Mouse (Mus musculus): ENCODE data around the gene Relch. TPM values are rescaled to one million over a fixed set of nuclear protein-coding genes. Genes with fewer than 3 reads are reported as not detected.
"Not testable (repeated sequence)": the region's sequence is repeated elsewhere in the genome, so short reads cannot be mapped to it uniquely, and the experiment has no call there.

The Relch gene
- polyA plus RNA-seq, 1 experiment from 2014 or later = 21.4 TPM

DNA sequence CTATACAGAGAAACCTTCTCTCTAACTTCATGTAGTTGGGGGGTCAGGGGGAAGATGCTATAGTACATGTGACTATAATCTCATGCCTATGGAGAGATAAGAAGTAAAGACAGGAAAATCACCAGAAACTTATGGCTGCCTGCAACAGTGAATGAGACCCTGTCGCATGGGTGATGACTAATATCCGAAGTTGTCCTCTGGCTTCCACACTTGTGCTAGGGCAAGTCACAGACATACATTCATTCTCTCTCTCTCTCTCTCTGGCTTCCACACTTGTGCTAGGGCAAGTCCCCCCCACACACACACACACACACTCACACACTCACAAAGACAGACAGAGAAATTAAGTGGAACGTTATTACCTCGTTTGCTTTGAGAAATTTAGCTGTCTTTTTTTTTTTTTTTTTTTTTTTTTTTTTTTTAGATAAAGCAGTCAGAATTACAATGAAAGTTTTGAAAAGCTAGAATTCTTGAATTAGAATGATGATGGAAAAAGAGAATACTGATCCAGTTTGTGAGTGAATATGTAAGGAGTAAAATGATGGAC, 37.4 kb downstream of the Relch start:
- no peak overlapping the region for H3K4me3 ChIP-seq
- no peaks in the 10 kb centered on the region for H3K4me1 ChIP-seq
- DNase-seq (ENCODE audit: low spot score) = no peak
- H3K36me3 ChIP-seq = peaks cover 6% of the 10 kb centered on the region; the same call in 1 of the 2 replicates
- H3K27ac ChIP-seq = no peak overlapping the region
- 89% methylated on average over 4 of the region's 4 CpGs for WGBS
- H3K9me3 ChIP-seq = no peaks in the 10 kb centered on the region
- no peaks in the 10 kb centered on the region for H3K27me3 ChIP-seq (ENCODE audit: insufficient read depth, poor library complexity, severe bottlenecking)

DNA sequence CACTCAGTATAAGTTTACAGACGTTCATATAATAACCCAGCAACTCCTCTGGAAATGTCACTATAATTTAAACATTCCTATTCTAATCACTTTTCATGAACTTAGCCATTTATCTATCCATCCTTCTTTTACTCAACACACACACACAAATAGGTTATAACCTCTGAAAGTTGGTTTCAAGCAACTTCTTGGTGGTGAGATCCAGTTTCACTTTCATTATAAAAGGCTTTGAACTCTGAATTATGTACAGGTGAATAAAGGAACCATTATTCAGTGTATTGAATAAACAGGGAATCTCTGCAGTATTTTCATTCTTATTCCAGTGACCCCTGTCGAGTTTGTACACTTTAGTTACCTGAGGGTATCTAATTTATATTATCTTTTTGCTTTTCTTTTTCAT, 45.8 kb downstream of the Relch start:
- Histone ChIP-seq H3K27ac (no peak overlapping the region), H3K9me3 (no peaks in the 10 kb centered on the region), H3K27me3 (ENCODE audit: insufficient read depth, poor library complexity, severe bottlenecking) (no peaks in the 10 kb centered on the region), H3K4me1 (no peaks in the 10 kb centered on the region), H3K36me3 (peaks cover 29% of the 10 kb centered on the region; the same call in 1 of the 2 replicates), H3K4me3 (no peak overlapping the region)
- no peak for DNase-seq (ENCODE audit: low spot score)
- 86% methylated on average over 2 of the region's 2 CpGs for WGBS

DNA sequence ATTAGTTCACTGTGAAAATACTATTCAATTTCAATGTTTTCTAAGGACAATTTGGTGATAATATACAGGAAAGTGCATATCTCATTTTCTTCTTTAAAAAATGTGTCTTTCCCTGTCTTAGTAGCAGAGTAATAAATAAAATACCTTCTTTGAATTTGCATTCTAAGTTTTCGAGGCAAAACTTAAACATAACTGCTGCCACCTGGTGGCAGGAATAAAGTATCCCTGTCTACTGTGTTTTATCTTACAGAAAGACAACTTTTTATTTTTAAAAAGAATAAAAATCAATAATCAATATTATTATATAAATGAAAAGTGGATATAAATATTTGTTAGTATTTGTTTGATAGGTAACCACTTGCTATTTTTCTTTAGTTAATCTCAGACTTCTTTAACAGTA, 47.6 kb downstream of the Relch start:
- H3K4me1 ChIP-seq = no peaks in the 10 kb centered on the region
- H3K9me3 ChIP-seq = no peaks in the 10 kb centered on the region
- peaks cover 34% of the 10 kb centered on the region; the same call in 1 of the 2 replicates for H3K36me3 ChIP-seq
- H3K27ac ChIP-seq = no peak overlapping the region
- no peaks in the 10 kb centered on the region for H3K27me3 ChIP-seq (ENCODE audit: insufficient read depth, poor library complexity, severe bottlenecking)
- no peak overlapping the region for H3K4me3 ChIP-seq
- DNase-seq (ENCODE audit: low spot score) = no peak
- 60% methylated on average over 1 of the region's 1 CpGs for WGBS

DNA sequence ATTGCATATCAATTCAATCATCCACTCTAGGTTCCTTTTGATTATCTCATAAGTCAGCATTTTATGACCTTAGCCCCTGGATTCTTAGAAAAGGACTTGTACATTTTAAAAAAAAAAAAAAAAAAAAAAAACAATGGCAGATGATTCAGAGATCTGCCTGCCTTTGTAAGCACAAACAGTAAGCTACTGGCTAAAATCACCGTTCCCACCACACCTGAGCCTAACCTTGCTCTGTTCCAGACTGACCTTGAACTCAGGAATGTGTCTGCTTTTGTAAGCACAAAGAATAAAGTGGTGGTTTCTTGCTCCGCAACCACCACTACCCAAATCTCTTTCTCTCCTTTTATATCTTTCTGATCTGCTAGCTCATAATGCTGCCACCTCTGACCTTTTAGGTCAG, 49.2 kb downstream of the Relch start:
- Histone ChIP-seq H3K27me3 (ENCODE audit: insufficient read depth, poor library complexity, severe bottlenecking) (no peaks in the 10 kb centered on the region), H3K27ac (no peak overlapping the region), H3K9me3 (no peaks in the 10 kb centered on the region), H3K4me1 (no peaks in the 10 kb centered on the region), H3K36me3 (peaks cover 23% of the 10 kb centered on the region; the same call in 1 of the 2 replicates), H3K4me3 (no peak overlapping the region)
- 90% methylated on average over 2 of the region's 2 CpGs for WGBS
- DNase-seq (ENCODE audit: low spot score) = no peak

DNA sequence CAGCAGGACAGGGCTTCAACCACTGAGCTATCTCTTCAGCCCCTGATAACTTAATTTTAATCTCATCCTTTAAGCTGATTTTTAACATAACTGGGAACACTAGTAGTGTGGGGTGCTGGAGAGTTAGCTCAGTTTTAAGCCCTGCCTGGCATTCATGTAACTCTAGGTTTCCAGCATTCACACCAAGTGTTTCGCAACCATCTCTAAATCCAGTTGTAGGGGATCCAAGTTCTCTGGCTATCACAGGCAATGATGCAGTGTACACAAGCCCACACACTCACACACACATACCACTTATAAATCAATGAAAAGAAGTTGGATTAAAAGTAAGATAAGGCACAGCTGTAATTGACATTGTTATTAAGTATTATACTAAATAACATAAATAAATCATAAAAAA, 54.7 kb downstream of the Relch start:
- H3K36me3 ChIP-seq = peaks cover 37% of the 10 kb centered on the region; the same call in 1 of the 2 replicates
- WGBS = 95% methylated on average over 1 of the region's 1 CpGs
- no peak overlapping the region for H3K27ac ChIP-seq
- no peaks in the 10 kb centered on the region for H3K27me3 ChIP-seq (ENCODE audit: insufficient read depth, poor library complexity, severe bottlenecking)
- no peaks in the 10 kb centered on the region for H3K4me1 ChIP-seq
- no peak overlapping the region for H3K4me3 ChIP-seq
- no peaks in the 10 kb centered on the region for H3K9me3 ChIP-seq
- no peak for DNase-seq (ENCODE audit: low spot score)

DNA sequence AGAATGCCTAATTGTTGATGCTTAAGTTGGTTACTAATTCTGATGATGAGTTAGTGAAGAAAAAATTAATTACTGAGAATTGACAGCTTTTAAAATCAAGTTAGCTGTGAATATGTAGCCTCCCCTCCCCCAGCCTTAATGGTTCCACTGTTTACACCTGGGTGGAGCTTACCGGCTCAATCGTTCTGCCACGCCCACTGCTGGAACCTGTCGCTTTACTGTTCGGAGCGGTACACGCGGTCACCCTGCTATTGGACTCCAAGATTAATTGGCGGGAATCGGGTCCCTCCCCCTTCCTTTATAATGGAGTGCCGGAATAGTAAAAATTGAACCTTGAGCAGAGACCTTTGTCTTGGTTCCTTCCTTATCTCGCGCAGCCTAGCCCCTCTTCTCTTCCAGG, 65.6 kb downstream of the Relch start:
- H3K4me3 ChIP-seq; H3K27me3 ChIP-seq (ENCODE audit: insufficient read depth, poor library complexity, severe bottlenecking); DNase-seq (ENCODE audit: low spot score); H3K4me1 ChIP-seq; H3K27ac ChIP-seq; H3K9me3 ChIP-seq: not testable (repeated sequence)
- peaks cover 30% of the 10 kb centered on the region for H3K36me3 ChIP-seq
- WGBS = 95% methylated on average over 13 of the region's 13 CpGs

DNA sequence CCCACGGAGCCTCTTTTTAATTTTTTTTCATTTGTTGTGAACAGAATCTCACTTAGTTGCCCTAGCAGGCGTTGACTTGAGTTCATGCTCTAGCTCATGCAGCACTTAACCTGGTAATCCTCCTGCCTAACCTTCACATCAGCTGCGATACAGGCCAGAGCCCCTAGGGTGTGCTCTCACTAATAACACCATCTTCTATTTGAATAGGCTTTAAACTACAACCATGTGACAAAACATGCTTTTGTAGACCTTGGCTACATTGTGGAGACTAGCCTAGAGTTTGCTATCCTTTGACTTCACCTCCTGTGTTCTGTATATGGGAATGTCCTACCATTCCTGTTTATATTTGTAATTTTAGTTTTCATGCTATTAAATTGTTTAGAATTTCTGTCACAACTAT, 71.7 kb downstream of the Relch start:
- whole genome bisulfite sequencing = 72% methylated on average over 3 of the region's 3 CpGs
- no peak overlapping the region for H3K27ac ChIP-seq

DNA sequence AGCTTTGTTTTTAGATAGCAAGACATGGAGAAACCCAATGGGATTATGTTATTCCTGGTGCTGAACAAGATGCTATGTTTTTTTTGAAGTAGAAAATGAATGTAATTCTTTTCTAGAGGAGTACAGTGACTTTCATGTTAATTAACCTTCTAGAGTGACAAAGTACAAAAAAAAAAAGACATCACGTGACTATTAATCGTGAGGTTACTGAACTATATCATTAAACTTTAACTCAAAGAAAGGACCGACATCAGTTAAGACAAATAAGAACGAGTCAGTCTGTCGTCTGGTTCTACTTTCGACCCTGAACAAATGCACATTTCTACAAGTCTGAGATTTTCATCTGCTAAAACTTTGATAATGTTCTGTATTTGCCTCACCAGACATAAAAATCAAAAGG, 74.7 kb downstream of the Relch start:
- 93% methylated on average over 6 of the region's 6 CpGs for WGBS

More for the DNA sequence above, 71.7 kb downstream of the Relch start:
- Histone ChIP-seq H3K27me3 (ENCODE audit: insufficient read depth, poor library complexity, severe bottlenecking) (no peaks in the 10 kb centered on the region), H3K36me3 (peaks cover 15% of the 10 kb centered on the region), H3K9me3 (no peaks in the 10 kb centered on the region), H3K4me1 (no peaks in the 10 kb centered on the region), H3K4me3 (no peak overlapping the region)
- no peak for DNase-seq (ENCODE audit: low spot score)

DNA sequence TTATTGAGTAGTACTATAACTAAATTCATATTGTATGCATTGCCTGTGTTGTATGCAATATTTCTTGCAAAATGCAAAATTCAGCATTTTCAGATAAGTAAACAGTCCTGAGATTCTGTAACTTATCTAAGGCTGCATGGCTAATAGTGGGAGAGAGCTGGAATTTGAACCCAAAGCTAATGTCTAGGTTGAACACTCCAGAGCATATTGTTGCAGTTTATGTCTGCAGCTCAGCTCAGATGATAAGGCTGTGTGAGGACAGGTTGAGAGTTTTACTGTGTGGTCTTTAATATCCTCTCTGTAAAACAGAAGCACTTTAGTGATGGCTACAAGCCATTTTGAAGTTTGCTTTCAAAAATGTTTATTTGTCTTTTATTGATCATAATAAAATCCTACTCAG, 75.8 kb downstream of the Relch start:
- Histone ChIP-seq H3K27ac (no peak overlapping the region), H3K27me3 (ENCODE audit: insufficient read depth, poor library complexity, severe bottlenecking) (no peaks in the 10 kb centered on the region), H3K4me3 (no peak overlapping the region), H3K36me3 (peaks cover 40% of the 10 kb centered on the region), H3K9me3 (no peaks in the 10 kb centered on the region), H3K4me1 (no peaks in the 10 kb centered on the region)
- no peak for DNase-seq (ENCODE audit: low spot score)

More for the DNA sequence above, 74.7 kb downstream of the Relch start:
- Histone ChIP-seq H3K36me3 (peaks cover 32% of the 10 kb centered on the region), H3K27me3 (ENCODE audit: insufficient read depth, poor library complexity, severe bottlenecking) (no peaks in the 10 kb centered on the region), H3K9me3 (no peaks in the 10 kb centered on the region), H3K4me3 (no peak overlapping the region), H3K4me1 (no peaks in the 10 kb centered on the region), H3K27ac (no peak overlapping the region)
- DNase-seq (ENCODE audit: low spot score) = no peak

DNA sequence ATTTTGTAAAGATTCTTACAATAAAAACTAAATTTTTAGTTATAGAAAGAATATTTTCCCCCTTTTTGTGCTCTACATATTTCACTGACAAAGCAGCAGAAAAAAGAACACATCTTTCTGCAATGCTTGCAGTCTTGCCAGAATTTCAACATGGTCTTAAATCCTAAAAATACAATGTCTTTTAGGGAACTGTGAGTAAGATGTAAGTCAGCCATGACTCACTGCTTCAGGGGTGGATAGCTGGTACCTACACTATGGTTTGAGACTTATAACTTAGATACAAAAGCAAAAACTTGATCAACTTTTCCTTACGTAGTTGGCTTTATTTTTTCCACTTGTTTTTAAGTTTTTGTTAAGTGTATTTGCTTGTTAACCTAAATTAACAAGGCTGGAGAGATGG, 78.8 kb downstream of the Relch start:
- Histone ChIP-seq H3K9me3 (no peaks in the 10 kb centered on the region), H3K27ac (no peak overlapping the region), H3K27me3 (ENCODE audit: insufficient read depth, poor library complexity, severe bottlenecking) (no peaks in the 10 kb centered on the region), H3K4me1 (no peaks in the 10 kb centered on the region), H3K36me3 (peaks cover 58% of the 10 kb centered on the region), H3K4me3 (no peak overlapping the region)
- WGBS = 88% methylated on average over 1 of the region's 1 CpGs
- DNase-seq (ENCODE audit: low spot score) = no peak

DNA sequence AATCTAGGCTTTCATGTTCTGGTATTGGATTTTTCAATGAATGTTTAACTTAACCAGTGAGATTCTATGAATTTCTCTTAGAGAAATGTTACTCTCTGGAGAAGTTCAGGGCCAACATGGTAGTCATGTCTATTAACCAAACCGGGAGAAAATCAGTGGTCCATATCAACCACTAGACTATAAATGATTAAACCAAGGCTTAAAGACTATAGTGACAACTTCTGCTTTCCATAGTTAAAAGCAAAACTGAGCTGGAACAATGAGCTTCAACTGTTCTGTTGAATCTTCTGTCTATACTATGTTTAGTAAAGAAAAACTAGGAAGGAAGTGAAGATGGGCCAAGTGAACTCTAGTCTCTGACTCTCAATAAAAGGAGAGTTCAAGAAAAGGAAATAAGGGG, 82.8 kb downstream of the Relch start:
- no peak for DNase-seq (ENCODE audit: low spot score)
- Histone ChIP-seq H3K4me1 (no peaks in the 10 kb centered on the region), H3K9me3 (no peaks in the 10 kb centered on the region), H3K4me3 (no peak overlapping the region), H3K27ac (no peak overlapping the region), H3K36me3 (peaks cover 45% of the 10 kb centered on the region), H3K27me3 (ENCODE audit: insufficient read depth, poor library complexity, severe bottlenecking) (no peaks in the 10 kb centered on the region)
- WGBS = 93% methylated on average over 1 of the region's 1 CpGs

DNA sequence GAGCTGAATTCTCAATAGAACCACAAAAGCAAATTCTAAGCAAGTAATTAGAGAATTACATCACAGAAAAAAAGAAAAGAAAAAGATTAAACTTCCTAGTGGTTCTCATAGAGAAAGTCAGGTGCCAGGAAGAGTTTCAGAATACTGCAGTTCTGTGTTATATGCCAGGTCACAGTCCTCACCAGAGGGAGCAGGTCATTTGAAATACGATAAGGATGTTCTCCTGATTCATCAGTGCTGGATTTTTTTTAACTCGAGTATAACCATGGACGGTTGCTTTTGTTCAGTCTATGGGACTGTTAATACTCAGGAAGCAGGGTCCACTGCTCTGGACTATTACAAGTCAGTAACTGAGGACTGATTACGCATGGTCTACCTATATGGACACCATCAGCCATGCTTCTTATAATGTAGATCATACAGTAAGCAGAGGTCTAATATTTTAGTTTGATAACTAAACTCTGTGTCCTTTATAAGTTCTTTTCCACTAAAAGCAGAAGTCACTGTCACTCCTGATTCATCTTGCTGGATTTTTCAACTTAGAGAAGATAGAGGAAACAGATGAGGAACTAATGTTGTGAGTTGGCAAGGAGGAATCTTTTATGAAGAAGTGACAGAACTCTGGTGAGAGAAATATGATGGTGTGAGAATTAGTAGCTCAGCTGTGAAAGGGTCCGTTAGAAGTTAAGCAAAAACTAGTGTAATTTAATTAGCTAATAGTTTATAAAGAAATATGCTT, 83.4 kb downstream of the Relch start:
- no peak overlapping the region for H3K27ac ChIP-seq
- no peaks in the 10 kb centered on the region for H3K9me3 ChIP-seq
- H3K4me1 ChIP-seq = no peaks in the 10 kb centered on the region
- H3K27me3 ChIP-seq (ENCODE audit: insufficient read depth, poor library complexity, severe bottlenecking) = no peaks in the 10 kb centered on the region
- peaks cover 40% of the 10 kb centered on the region for H3K36me3 ChIP-seq
- WGBS = 92% methylated on average over 5 of the region's 5 CpGs
- H3K4me3 ChIP-seq = no peak overlapping the region
- no peak for DNase-seq (ENCODE audit: low spot score)

DNA sequence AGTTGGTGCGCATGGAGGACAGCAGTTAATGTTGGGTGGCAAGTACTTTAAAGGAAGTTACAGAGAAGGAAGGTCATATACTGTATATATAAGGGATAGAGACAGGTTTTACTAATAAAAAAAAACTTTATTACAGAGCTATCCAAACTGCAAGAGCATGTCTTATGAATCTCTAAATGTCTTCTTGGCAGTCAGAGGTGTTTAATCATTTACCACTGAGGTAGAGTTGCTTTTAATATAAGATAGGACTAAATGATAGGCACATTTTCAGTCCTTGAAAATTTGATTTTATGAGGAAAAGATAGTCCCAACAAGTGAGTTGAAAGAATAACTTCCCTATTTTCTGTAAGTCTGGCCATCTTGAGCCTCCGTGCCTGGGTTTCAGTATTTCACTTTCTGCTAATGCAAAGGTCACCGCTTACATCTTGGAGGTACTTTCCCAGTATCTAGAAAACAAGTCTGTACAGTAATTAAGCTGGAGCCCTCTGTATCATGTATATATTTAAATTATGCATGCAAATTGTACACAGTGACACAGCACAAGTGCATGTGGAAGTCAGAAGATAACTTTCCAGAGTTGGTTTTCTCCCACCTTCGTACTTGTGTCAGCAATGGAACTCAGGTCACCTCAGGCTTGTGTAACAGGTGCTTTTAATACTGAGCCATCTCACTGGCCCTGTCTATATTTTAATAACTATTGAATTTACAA, 84.6 kb downstream of the Relch start:
- 92% methylated on average over 4 of the region's 4 CpGs for WGBS
- H3K4me3 ChIP-seq = no peak overlapping the region

More for the DNA sequence above, 84.6 kb downstream of the Relch start:
- Histone ChIP-seq H3K27ac (no peak overlapping the region), H3K27me3 (ENCODE audit: insufficient read depth, poor library complexity, severe bottlenecking) (no peaks in the 10 kb centered on the region), H3K4me1 (no peaks in the 10 kb centered on the region), H3K9me3 (no peaks in the 10 kb centered on the region), H3K36me3 (peaks cover 35% of the 10 kb centered on the region)
- DNase-seq (ENCODE audit: low spot score) = no peak
